Mouse (Mus musculus) frontal cortex, postnatal 10 days (tissue): ENCODE measurements around the gene Angptl1.

Source experiments
- DNase-seq, 2 experiments: peaks; one replicate each; pipeline ENCODE4 v3.0.0; 2022; ENCODE audit warnings: low spot score in 2 of 2, mixed read lengths in 1 of 2

Angptl1 gene

DNA sequence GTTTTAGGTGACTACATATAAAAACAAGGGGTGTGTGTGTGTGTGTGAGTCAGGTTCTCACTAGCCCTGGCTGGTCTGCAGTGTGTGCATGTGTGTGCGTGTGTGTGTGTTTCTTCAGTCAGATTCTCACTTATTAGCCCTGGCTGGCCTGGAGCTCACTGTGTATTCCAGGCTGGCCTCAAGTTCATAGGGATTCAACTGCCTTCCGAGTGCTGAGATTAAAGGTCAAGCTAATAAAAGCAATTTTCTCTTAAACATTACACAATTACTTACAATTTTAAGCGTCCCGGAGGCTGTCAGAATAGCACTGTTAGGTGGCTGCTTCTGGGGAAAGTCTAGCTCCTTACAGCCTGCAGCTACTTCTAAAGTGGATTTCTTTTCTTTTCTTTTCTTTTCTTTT lies at the start of gene Angptl1:
Gene Angptl1, plus strand, starts transcription at position 386 of the 400 bp plus-strand sequence.
- no peak for DNase-seq

GRCm38 (mm10) chr1:156789844-156790490 lies 48.4 kb upstream of the Angptl1 start:
- no peak for DNase-seq

GRCm38 (mm10) chr1:156796251-156796650 lies 42.1 kb upstream of the Angptl1 start:
- no peak for DNase-seq

GRCm38 (mm10) chr1:156801276-156801675 lies 37.1 kb upstream of the Angptl1 start:
- DNase-seq = no peak

DNA sequence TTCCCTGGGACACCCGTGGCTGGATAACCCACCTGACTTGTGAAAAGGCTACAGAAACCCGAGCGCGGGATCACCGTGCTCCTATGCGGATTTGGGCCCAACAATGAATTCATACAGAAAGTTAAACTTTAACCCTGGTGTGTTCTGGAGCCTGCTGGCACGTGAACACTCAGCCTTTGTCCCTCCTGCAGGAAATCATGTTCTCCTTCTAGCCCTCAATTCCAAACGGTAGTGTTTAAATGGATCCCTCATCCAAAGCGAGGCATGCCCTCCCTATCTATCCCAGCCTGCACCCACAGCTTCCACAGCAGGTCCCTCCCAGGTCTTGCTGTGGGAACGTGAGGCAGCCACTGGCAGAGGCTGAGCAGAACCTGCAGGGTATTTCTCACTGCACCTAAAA lies 30.0 kb upstream of the Angptl1 start:
- no peak for DNase-seq

- DNase-seq = no peak
Observed at GRCm38 (mm10) chr1:156811928-156812327, 26.4 kb upstream of the Angptl1 start.

GRCm38 (mm10) chr1:156812716-156813115 lies 25.6 kb upstream of the Angptl1 start:
- DNase-seq = no peak

DNA sequence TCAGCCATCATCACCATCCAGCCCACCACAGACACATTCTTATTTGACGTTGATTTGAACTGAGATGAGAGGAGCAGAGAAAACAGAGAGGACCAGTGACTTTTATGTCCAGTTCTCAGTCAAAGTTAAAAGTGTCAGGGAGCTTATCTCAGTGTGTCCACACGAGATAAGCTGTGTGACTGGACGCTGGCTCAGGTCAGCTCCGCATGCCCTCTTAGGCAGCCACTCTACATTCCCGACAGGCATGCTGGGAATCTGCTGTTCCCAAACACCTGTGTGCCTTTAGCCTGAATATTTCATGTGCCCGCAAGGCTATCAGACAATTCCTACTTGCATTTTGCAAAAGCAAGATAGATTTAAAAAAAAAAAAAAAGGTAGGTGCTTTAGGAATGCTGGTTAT lies 24.9 kb upstream of the Angptl1 start:
- DNase-seq = no peak

- DNase-seq = no peak
Observed at GRCm38 (mm10) chr1:156819236-156819635, 19.1 kb upstream of the Angptl1 start.

DNA sequence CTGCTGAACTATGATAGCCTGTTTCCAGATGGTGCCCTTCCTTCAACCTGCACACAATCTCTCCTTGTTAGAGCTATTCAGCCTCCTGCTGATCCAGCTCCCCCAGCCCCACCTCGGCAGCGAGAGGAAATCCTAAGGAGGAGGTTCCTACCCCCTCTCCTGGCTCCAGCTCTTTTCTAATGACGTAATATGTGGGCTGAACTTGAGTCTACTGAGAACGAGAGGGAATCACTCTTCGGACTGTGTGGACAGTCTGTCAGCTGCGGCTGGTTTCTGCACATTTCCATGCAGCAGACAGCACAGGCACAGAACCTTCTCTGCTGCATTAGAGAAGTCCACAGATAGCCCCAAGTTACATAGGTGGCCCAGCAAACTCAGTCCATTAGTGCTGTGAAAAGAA lies 333 bp downstream of the Angptl1 start:
- peak; percentile 19 to 21 for DNase-seq

DNA sequence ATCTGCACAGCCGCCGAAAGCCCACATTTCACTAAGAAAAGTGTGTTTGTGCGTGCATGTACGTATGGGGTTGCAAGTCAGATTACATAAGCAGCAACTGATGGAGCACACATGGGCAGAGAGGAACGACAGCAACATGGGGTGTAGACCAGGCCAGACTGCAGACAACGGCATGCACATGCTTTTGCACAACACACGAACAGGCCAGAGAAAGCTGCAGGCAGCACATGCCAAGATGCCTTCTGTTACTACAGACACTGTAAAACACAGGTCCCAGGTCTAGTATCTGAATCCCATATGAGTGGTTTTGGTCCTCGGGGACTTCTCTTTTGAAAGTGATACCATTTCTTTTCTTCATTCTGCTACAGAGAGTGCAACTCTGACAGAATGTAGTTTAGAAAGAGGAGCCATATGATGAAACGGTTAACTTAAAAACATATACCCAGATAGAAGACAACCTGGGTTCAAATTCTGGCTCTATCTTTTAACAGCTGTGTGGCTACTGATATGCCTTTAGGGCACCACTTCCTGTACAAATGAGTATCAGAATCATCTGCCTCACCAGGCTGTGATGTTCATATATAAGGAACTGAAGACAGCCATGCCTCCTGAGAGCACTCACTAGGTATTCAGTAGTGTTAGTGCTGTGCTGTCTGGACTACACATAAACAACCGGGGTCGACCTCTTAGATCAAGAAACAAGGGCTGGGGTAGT lies 3.4 kb downstream of the Angptl1 start:
- no peak for DNase-seq

DNA sequence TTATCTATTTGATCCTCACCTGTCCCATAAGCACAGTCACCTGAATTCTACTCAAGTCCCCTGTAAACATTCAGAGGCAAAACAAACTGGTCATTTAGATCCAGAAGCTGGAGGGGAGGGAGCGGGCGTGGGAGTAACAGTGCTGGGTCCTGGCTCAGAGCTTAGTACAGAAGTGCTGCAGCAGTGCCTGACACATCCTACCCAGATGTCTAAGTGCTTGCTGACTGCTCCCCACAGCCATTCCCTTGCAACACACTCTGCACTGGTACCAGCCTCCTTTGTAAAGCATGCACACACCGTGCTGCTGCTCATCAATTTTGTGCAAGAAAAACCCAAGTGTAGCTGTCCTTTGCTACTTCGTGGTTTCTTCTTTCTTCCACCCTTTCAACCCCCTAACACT lies 8.7 kb downstream of the Angptl1 start:
- no peak for DNase-seq

GRCm38 (mm10) chr1:156852409-156852808 lies 14.0 kb downstream of the Angptl1 start:
- no peak for DNase-seq

DNA sequence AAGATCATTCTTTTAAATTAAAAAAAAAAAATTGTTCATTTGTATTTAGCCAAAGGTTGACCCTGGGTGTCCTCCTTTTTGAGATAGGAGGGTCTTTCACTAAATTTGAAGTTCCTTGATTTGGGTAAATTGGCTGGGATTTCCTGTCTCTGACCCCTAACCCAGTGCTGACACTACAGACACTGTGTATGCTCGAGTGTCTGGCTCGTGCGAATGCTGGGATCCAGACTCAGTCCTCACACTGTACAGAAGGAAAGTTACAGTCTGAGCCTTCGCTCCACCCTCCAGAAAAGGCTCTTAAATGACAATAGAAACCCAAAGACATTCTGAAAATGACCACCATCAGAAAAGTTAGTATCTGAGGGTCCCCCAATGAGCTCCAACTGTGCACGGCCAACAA lies 14.5 kb downstream of the Angptl1 start:
- no peak for DNase-seq

- DNase-seq = no peak
Observed at GRCm38 (mm10) chr1:156854558-156854957, 16.2 kb downstream of the Angptl1 start.

DNA sequence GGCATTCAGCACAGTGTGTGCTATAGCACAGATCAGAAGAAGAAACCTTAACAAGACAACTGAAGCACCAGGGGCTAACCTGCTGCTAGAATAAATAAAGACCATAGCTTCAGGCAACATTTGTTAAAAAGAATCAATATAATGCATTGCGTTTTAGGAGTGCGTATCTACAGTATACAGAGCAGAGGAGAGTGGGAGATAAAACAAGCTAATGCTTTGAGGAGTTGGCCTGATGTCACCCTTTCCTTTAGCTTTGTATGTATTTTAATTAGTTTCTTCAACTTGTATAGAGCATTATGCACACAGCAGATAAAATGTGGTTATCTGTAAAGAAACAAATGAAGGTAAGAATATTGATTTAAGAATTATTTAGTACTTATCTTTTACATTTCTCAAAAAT lies 18.3 kb downstream of the Angptl1 start:
- no peak for DNase-seq

DNA sequence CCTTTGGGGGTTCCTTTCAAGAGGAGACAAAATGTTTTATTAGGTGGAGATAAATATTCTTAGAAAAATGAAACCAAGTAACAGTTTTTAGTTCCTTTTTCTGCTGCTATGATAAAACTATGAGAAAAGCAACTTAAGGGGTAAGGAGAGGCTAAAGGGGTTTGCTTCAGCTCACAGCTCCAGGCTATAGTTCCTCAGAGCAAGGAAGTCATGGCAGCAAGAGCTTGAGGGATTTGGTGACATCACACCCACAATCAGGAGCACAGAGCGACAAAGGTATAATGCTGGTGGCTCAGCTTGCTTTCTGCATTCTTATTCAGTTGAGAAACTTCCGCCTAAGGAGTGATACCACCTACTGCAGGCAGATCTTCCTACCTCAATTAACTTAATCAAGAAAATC lies 20.8 kb downstream of the Angptl1 start:
- no peak for DNase-seq

GRCm38 (mm10) chr1:156859711-156860250 lies 21.4 kb downstream of the Angptl1 start:
- DNase-seq = no peak

- no peak for DNase-seq
Observed at GRCm38 (mm10) chr1:156860266-156860665, 21.9 kb downstream of the Angptl1 start.

DNA sequence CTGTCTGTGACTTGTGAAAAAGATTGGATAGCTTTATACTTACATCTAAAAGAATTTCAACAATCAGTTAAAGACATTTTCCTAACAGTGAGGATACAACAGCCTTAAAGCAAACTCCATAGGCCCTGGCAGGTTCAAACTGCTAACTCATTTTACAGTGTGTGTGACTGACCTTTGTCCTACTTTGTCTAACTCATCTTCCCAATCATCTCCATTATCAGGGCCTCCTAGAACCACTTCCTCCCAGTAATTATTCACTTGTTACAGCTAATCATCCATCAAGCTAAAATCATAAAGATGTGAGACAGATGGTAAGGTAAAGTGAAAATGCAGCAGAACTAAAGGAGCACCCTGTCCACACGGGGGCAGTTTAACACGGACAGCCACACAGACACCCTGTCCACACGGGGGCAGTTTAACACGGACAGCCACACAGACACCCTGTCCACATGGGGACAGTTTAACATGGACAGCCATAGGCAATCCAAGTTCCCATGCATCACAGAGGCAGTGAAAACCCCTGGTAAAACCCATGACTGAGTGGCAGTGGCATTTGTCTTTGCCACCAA lies 23.2 kb downstream of the Angptl1 start:
- DNase-seq = no peak

DNA sequence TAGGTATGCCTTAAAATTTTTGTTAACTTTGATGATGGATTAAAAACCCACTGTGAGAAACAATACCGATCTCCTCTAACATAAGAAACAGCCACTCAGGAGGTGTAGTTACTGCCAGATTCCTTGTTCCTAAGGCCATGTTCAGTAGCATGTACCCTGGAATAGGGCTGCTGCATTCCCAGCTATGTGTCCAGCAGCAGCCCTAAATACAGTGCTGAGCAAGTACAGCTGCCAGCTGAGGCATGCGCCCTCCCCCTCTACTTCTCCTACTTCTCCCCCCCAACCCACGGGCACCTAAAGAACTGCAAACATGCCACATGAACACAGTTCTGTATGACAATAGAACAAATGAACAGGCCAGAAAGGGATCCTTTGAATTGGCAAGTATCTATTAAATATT lies 25.4 kb downstream of the Angptl1 start:
- no peak for DNase-seq

DNA sequence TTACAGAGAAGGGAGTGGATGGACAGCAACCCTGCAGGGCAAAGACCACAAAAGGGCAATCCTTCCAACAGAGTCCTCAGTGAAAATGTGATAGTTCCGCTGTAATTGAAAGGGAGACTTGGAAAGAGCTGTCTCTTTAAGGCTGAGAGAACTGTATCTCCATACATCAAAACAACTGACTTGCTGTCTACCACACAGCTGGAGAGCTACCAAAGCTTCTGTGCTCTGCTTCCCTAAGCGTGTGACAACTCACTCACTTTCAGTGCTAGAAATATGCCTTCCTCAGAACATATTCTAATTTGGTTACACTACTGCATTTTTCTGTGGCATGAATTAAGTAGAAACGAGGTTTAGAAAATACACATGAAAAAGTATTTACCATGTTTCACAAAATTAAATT lies 25.9 kb downstream of the Angptl1 start:
- no peak for DNase-seq

DNA sequence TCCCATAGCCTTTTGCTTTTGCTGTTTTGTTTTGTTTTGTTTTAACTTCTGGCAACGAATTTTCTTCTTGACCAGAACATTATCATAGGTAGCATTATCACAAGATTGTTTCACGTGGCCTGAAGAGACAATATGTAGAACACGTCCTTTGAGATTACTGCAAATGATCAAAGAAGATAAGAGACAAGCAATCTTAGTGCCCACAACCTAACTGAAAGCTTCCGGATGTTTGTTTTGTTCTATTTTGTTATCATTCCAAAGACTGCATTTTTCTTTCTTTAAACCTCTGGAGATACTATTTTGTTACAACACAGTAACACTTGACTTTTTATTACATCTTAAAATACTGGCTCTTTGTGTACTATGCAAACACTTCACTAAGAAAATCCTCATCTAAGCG lies 31.7 kb downstream of the Angptl1 start:
- no peak for DNase-seq
